Mouse (Mus musculus): ENCODE measurements around the gene Fbxw28. TPM values are rescaled to one million over a fixed set of nuclear protein-coding genes. Genes with fewer than 3 reads are reported as not detected.
"Not testable (repeated sequence)": the region's sequence is repeated elsewhere in the genome, so short reads cannot be mapped to it uniquely, and the experiment has no call there.

Gene Fbxw28
- polyA plus RNA-seq (2015; fragmentation: Nextera tagmentation; extraction: Ambion mirVana), result not detected in 2 replicates

DNA sequence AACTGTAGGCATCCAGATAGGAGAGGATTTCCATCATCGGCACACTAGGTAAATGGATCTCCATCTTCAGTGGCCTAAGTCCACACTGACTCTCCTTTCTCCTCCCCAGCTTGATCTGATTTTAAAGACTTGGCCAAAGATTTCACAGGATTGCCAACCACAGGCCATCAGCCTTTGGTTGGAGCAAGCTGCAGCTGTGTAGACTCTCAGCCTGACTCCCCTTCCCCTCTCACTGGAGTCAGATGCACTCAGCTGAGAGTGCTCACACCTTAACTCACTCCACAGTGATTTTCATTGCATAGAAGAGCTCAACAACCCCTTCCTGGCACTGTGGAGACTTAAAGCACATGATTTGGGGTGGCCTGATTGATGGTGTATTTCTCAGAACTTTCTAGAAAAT lies at the start of gene Fbxw28:
Gene Fbxw28 (minus strand): TSS at position 101 of the 400 bp plus-strand sequence.
- H3K4me1 ChIP-seq (ENCODE audit: control insufficient read depth, insufficient read depth, low read length); H3K4me3 ChIP-seq (ENCODE audit: low read length); H3K27ac ChIP-seq (ENCODE audit: low read length); H3K9me3 ChIP-seq (replicated peaks; ENCODE audit: control insufficient read depth, low read length); H3K36me3 ChIP-seq (ENCODE audit: control insufficient read depth, insufficient read depth); H3K9ac ChIP-seq (ENCODE audit: low read length); H3K4me2 ChIP-seq (ENCODE audit: low read depth, low read length); ATAC-seq (replicated peaks; ENCODE audit: extremely low read depth, insufficient read depth, low FRiP score); H3K27me3 ChIP-seq (ENCODE audit: control insufficient read depth, insufficient read depth, low read length): not testable (repeated sequence)
- WGBS, result no CpG with 5 or more reads among the region's 1 CpGs

- not testable (repeated sequence) for H3K9ac ChIP-seq (ENCODE audit: low read length); H3K27me3 ChIP-seq (ENCODE audit: control insufficient read depth, insufficient read depth, low read length); H3K27ac ChIP-seq (ENCODE audit: low read length); H3K4me2 ChIP-seq (ENCODE audit: low read depth, low read length); H3K4me3 ChIP-seq (ENCODE audit: low read length); ATAC-seq (replicated peaks; ENCODE audit: extremely low read depth, insufficient read depth, low FRiP score); H3K36me3 ChIP-seq (ENCODE audit: control insufficient read depth, insufficient read depth); H3K9me3 ChIP-seq (replicated peaks; ENCODE audit: control insufficient read depth, low read length); H3K4me1 ChIP-seq (ENCODE audit: control insufficient read depth, insufficient read depth, low read length)
- no CpG with 5 or more reads among the region's 1 CpGs for WGBS
These were observed 51.9 kb downstream of the Fbxw28 start, which contains the start of gene Fbxw14 for GRCm38 (mm10) chr9:109287576-109287975. Gene Fbxw14 (minus strand): TSS chr9:109287676.

Other genes with a start within 250 kb of the Fbxw28 start
- gene Plxnb1, start 244.3 kb downstream of the Fbxw28 start, polyA plus RNA-seq (2015; fragmentation: Nextera tagmentation; extraction: Ambion mirVana), result 7.8 and 8.8 TPM in 2 replicates
- not detected in 2 replicates for gene Fbxw21, start 177.6 kb downstream of the Fbxw28 start, polyA plus RNA-seq (2015; fragmentation: Nextera tagmentation; extraction: Ambion mirVana)
- not detected in 2 replicates for gene Fbxw13, start 143.7 kb downstream of the Fbxw28 start, polyA plus RNA-seq (2015; fragmentation: Nextera tagmentation; extraction: Ambion mirVana)
- not detected in 2 replicates for gene Fbxw20, start 104.9 kb downstream of the Fbxw28 start, polyA plus RNA-seq (2015; fragmentation: Nextera tagmentation; extraction: Ambion mirVana)
- gene Fbxw14, start 52.0 kb downstream of the Fbxw28 start, polyA plus RNA-seq (2015; fragmentation: Nextera tagmentation; extraction: Ambion mirVana), result not detected in 2 replicates
- gene Fbxw22, start 64.6 kb upstream of the Fbxw28 start, polyA plus RNA-seq (2015; fragmentation: Nextera tagmentation; extraction: Ambion mirVana), result not detected in 2 replicates
- not detected in 2 replicates for gene Fbxw16, start 109.5 kb upstream of the Fbxw28 start, polyA plus RNA-seq (2015; fragmentation: Nextera tagmentation; extraction: Ambion mirVana)
- gene Fbxw19, start 156.2 kb upstream of the Fbxw28 start, polyA plus RNA-seq (2015; fragmentation: Nextera tagmentation; extraction: Ambion mirVana), result not detected in 2 replicates
- gene Fbxw15, start 228.6 kb upstream of the Fbxw28 start, polyA plus RNA-seq (2015; fragmentation: Nextera tagmentation; extraction: Ambion mirVana), result not detected in 2 replicates

Data from heart, embryonic 16.5 days (tissue).